In genomic region chr3:146500810-146501201, GRCm38 (mm10) we compare ENCODE assay signal across 8 mouse cellular contexts. TPM values are rescaled to one million over a fixed set of nuclear protein-coding genes. Genes with fewer than 3 reads are reported as not detected.
DNase-seq lines count a peak whose midpoint lies in the region; ATAC-seq lines count a peak whose summit lies in the region.

No protein-coding gene starts in this region.

- H3K27me3 ChIP-seq in limb, embryonic 15.5 days, result no peaks in the 10 kb centered on the region

- H3K4me2 ChIP-seq in limb, embryonic 15.5 days, result peak overlapping the region; percentile 55

- ATAC-seq in limb, embryonic 15.5 days (ENCODE audit: insufficient number of reproducible peaks, low FRiP score, low TSS enrichment, low read depth), result no peak
- no peak for ATAC-seq in monocyte, adult 5-6 weeks (replicated peaks; ENCODE audit: insufficient number of reproducible peaks, low FRiP score, low TSS enrichment, poor library complexity, severe bottlenecking)

- H3K9me3 ChIP-seq in limb, embryonic 15.5 days, result no peaks in the 10 kb centered on the region

- H3K9ac ChIP-seq in limb, embryonic 15.5 days, result peak overlapping the region; percentile 90

- peaks cover 17% of the 10 kb centered on the region for H3K36me3 ChIP-seq in limb, embryonic 15.5 days

- peak overlapping the region; percentile 97 for H3K27ac ChIP-seq in limb, embryonic 15.5 days

- 4% methylated on average over 5 of the region's 5 CpGs for WGBS in limb, embryonic 15.5 days

- H3K4me3 ChIP-seq in limb, embryonic 15.5 days, result peak overlapping the region; percentile 86

- H3K4me1 ChIP-seq in limb, embryonic 15.5 days, result peaks cover 14% of the 10 kb centered on the region

- DNase-seq in embryo, embryonic 10 days (ENCODE audit: low spot score), result peak; percentile 11
- DNase-seq in embryo, embryonic 9.5 days (ENCODE audit: extremely low spot score), result no peak
- peak; percentile 20 for DNase-seq in thymus, postnatal 14 days
- no peak for DNase-seq in thymus, adult 18-20 months
- no peak for DNase-seq in urinary bladder, postnatal 25 days (ENCODE audit: low spot score)
- DNase-seq in urinary bladder, postnatal 4 days (ENCODE audit: low spot score in 2 of 2), result no peak

RNA-seq across cellular contexts. Expression of gene Gng5, which starts 1.2 kb away (rescaled TPM):
- polyA plus RNA-seq in limb, embryonic 15.5 days (2015; fragmentation: Nextera tagmentation; extraction: Ambion mirVana), result 729 and 820 TPM in 2 replicates
- total RNA-seq in monocyte, adult 5-6 weeks (2017), result 101 to 231 TPM (median 211 TPM) in 3 replicates

RNA-seq across cellular contexts. Expression of gene Spata1, which starts 1.3 kb away (rescaled TPM):
- polyA plus RNA-seq in limb, embryonic 15.5 days (2015; fragmentation: Nextera tagmentation; extraction: Ambion mirVana), result 4.2 and 4.7 TPM in 2 replicates
- 10.4 to 19.9 TPM (median 16.8 TPM) in 3 replicates for total RNA-seq in monocyte, adult 5-6 weeks (2017)

RNA-seq across cellular contexts. Expression of gene Rpf1, which starts 20.4 kb away (rescaled TPM):
- 43.2 and 44.9 TPM in 2 replicates for polyA plus RNA-seq in limb, embryonic 15.5 days (2015; fragmentation: Nextera tagmentation; extraction: Ambion mirVana)
- 86.9 to 101 TPM (median 94.6 TPM) in 3 replicates for total RNA-seq in monocyte, adult 5-6 weeks (2017)

RNA-seq across cellular contexts. Expression of gene Ctbs, which starts 51.2 kb away (rescaled TPM):
- polyA plus RNA-seq in limb, embryonic 15.5 days (2015; fragmentation: Nextera tagmentation; extraction: Ambion mirVana), result 10.1 and 10.4 TPM in 2 replicates
- total RNA-seq in monocyte, adult 5-6 weeks (2017), result 23.6 to 29.4 TPM (median 24.0 TPM) in 3 replicates

Comparison
In these comparisons a context has a peak if more than half of its experiments do, and no peak if none do; other contexts are left out.
1. DNase-seq: peak in embryo, embryonic 10 days (single experiment) and thymus, postnatal 14 days (single experiment); none in embryo, embryonic 9.5 days (single experiment), thymus, adult 18-20 months (0 of 2), urinary bladder, postnatal 25 days (single experiment) and urinary bladder, postnatal 4 days (0 of 2).